Mouse (Mus musculus): Measurements from ENCODE around the gene 1110008L16Rik. TPM values are rescaled to one million over a fixed set of nuclear protein-coding genes. Genes with fewer than 3 reads are reported as not detected.
A peak's percentile ranks its signal among the peaks of the same experiment; 100 is the strongest.

1110008L16Rik gene
- polyA plus RNA-seq, 1 experiment: 3.9 TPM

DNA sequence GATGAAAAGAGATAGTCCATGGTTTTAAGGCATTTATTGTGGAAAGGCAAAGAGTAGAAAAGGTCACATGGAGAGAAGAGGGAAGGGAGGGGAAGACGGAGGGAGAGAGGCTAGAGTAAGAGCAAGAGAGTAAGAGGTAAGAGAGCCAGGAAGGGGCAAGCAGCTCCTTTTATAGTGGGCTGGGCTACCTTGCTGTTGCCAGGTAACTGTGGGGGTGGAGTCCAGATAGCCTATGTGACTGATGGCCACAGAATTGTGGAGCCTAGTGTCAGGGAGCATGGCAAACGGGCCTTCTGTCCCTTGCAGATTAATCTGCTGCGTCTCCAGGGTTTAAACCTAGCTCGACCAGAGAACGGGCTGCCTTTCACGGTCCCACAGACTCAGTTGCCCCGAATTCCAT, 12.5 kb downstream of the 1110008L16Rik start:
- H3K4me1 ChIP-seq (ENCODE audit: control insufficient read depth, insufficient read depth, insufficient read length, low read length): no peaks in the 10 kb centered on the region; the same call in 1 of the 2 replicates
- no peaks in the 10 kb centered on the region for H3K27me3 ChIP-seq (ENCODE audit: control insufficient read depth, insufficient read depth, low read length)
- H3K27ac ChIP-seq (ENCODE audit: insufficient read depth, low read depth, low read length): no peak overlapping the region
- no peak overlapping the region for H3K4me3 ChIP-seq (ENCODE audit: low read depth, low read length)
- peaks cover 18% of the 10 kb centered on the region for H3K36me3 ChIP-seq (ENCODE audit: control insufficient read depth, insufficient read depth, low read length)
- 82% methylated on average over 7 of the region's 7 CpGs for WGBS
- TF ChIP-seq CTCF (IDR thresholded peaks at IDR 0.05; ENCODE audit: extremely low read depth, insufficient read length, insufficient replicate concordance, low read depth, low read length): no peak

DNA sequence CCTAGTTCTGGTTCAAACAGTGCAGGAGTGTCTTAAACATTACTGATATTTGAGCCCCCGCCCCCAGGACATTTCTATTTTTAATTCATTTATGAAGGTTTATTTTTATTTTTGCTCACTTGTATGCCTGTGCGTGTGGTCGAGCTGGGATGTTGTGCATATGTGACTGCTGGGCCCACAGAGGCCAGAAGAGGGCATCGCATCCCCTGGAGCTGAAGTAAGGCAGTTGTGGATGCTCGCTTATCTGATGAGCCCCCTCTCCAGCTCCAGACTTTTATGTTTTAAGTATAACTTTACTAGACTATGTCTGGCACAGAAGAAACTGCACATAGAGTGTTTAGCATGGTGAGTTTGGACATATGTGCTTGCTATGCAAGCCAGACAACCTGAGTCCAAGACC, 14.5 kb downstream of the 1110008L16Rik start:
- TF ChIP-seq CTCF (IDR thresholded peaks at IDR 0.05; ENCODE audit: extremely low read depth, insufficient read length, insufficient replicate concordance, low read depth, low read length) (no peak), POLR2A (IDR thresholded peaks at IDR 0.05; ENCODE audit: low read depth, low read length) (no peak)
- Histone ChIP-seq H3K4me1 (ENCODE audit: control insufficient read depth, insufficient read depth, insufficient read length, low read length) (no peaks in the 10 kb centered on the region; the same call in 1 of the 2 replicates), H3K27ac (ENCODE audit: insufficient read depth, low read depth, low read length) (no peak overlapping the region), H3K27me3 (ENCODE audit: control insufficient read depth, insufficient read depth, low read length) (no peaks in the 10 kb centered on the region), H3K4me3 (ENCODE audit: low read depth, low read length) (no peak overlapping the region), H3K36me3 (ENCODE audit: control insufficient read depth, insufficient read depth, low read length) (peaks cover 14% of the 10 kb centered on the region)
- 92% methylated on average over 5 of the region's 5 CpGs for WGBS

DNA sequence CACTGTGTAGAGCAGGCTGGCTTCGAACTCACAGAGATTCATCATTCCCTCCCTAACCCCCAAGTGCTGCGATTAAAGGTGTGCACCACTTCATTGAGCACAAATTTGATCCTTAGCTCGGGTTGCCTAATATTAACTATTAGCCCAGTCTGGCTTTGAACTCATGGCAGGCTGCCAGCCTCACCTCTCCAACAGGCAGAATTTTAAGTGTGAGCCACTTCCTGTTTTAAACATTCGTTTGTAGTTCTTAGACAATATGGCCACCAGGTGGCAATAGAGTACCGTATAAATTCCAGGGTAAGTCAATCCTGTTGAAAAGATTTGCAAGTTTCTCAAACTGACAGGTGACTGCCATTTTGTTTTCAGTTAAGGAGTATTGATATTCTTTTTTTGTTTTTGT, 15.8 kb downstream of the 1110008L16Rik start:
- 19% methylated on average over 5 of the region's 5 CpGs for WGBS
- H3K36me3 ChIP-seq (ENCODE audit: control insufficient read depth, insufficient read depth, low read length): peaks cover 8% of the 10 kb centered on the region
- no peaks in the 10 kb centered on the region for H3K27me3 ChIP-seq (ENCODE audit: control insufficient read depth, insufficient read depth, low read length)
- no peak overlapping the region for H3K4me3 ChIP-seq (ENCODE audit: low read depth, low read length)
- TF ChIP-seq CTCF (IDR thresholded peaks at IDR 0.05; ENCODE audit: extremely low read depth, insufficient read length, insufficient replicate concordance, low read depth, low read length) (peak; percentile 30; the same call in 1 of the 2 replicates), POLR2A (IDR thresholded peaks at IDR 0.05; ENCODE audit: low read depth, low read length) (no peak)
- H3K27ac ChIP-seq (ENCODE audit: insufficient read depth, low read depth, low read length): no peak overlapping the region
- no peaks in the 10 kb centered on the region; the same call in 1 of the 2 replicates for H3K4me1 ChIP-seq (ENCODE audit: control insufficient read depth, insufficient read depth, insufficient read length, low read length)

DNA sequence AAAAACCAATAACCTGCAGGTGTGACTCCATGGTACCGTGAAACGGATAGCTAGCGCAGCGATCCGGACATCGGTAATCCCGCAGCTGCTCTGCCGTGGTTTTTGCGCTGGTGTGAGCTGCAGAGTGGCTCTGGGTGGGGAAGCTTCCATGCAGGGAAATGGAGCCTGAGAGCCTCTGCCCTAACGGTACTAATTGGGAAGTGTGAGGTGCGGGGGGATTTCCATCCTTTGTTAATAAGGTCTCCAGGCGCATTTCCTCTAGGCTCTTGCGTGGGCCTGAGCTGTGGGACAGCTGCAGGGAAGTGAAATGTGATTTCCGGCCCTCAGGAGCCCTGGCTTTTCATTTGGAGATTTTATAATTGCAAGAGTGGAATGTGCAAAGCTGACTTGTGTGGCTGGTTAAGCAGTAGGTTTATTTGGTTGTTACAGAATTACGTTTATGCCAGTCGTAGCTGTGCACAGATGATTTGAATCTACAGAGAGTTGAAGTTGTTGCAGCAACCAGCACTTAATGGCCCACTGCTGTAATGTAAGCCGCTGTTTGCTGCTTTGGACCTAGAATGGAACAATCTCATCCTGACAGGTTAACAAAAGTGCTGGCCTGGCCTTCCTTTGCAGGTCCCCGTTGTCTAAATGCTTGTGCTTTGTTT, 22.4 kb downstream of the 1110008L16Rik start:
- no peak overlapping the region for H3K4me3 ChIP-seq (ENCODE audit: low read depth, low read length)
- peak overlapping the region; percentile 16; the same call in 1 of the 2 replicates for H3K27ac ChIP-seq (ENCODE audit: insufficient read depth, low read depth, low read length)

DNA sequence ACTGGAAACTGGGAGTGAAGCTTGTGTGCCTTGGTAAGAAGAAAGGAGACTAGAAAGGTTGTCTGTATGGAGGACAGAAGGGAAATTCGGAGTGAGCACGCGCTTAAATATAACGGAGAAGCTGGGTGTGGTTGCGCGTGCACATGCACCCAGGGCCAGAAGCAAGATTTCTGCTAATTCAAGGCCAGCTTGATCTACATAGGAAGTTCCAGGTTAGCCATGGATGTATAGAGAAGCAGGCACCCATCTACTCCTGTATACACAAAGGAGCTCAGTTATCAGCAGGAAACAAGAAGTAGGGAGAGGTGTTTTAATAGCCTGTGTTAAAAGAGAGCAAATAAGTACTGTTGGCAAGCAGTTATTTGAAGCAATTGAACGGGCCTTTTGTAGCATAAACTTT, 26.3 kb downstream of the 1110008L16Rik start:
- Histone ChIP-seq H3K4me1 (ENCODE audit: control insufficient read depth, insufficient read depth, insufficient read length, low read length) (no peaks in the 10 kb centered on the region), H3K36me3 (ENCODE audit: control insufficient read depth, insufficient read depth, low read length) (no peaks in the 10 kb centered on the region; the same call in none of the 2 replicates), H3K27me3 (ENCODE audit: control insufficient read depth, insufficient read depth, low read length) (no peaks in the 10 kb centered on the region), H3K4me3 (ENCODE audit: low read depth, low read length) (no peak overlapping the region), H3K27ac (ENCODE audit: insufficient read depth, low read depth, low read length) (no peak overlapping the region)
- TF ChIP-seq CTCF (IDR thresholded peaks at IDR 0.05; ENCODE audit: extremely low read depth, insufficient read length, insufficient replicate concordance, low read depth, low read length) (no peak), POLR2A (IDR thresholded peaks at IDR 0.05; ENCODE audit: low read depth, low read length) (no peak)
- WGBS: 78% methylated on average over 7 of the region's 7 CpGs

More for the DNA sequence above, 22.4 kb downstream of the 1110008L16Rik start:
- TF ChIP-seq CTCF (IDR thresholded peaks at IDR 0.05; ENCODE audit: extremely low read depth, insufficient read length, insufficient replicate concordance, low read depth, low read length) (no peak), POLR2A (IDR thresholded peaks at IDR 0.05; ENCODE audit: low read depth, low read length) (no peak)
- Histone ChIP-seq H3K36me3 (ENCODE audit: control insufficient read depth, insufficient read depth, low read length) (peaks cover 4% of the 10 kb centered on the region), H3K4me1 (ENCODE audit: control insufficient read depth, insufficient read depth, insufficient read length, low read length) (no peaks in the 10 kb centered on the region), H3K27me3 (ENCODE audit: control insufficient read depth, insufficient read depth, low read length) (no peaks in the 10 kb centered on the region)
- WGBS: 89% methylated on average over 18 of the region's 18 CpGs

DNA sequence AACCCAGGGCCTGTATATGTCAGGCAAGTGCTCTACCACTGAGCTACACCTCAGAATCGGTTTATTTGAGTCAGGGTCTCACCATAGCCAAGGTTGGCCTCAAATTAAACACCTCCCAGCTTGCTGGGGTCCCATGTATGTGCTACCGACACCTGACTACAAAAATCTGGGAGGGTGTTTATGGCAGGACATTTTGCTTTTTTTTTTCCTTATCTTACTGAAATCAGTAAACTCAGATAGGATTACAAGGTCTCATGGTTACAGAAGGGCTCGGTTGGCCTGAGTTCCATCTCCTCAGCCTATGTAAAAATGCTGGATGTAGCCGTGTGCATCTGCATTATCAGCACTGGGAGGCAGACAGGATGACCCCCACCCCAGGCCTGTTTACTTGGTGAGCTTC, 29.4 kb downstream of the 1110008L16Rik start:
- 82% methylated on average over 4 of the region's 4 CpGs for WGBS
- no peak for TF ChIP-seq POLR2A (IDR thresholded peaks at IDR 0.05; ENCODE audit: low read depth, low read length)
- TF ChIP-seq CTCF (IDR thresholded peaks at IDR 0.05; ENCODE audit: extremely low read depth, insufficient read length, insufficient replicate concordance, low read depth, low read length): no peak
- H3K27me3 ChIP-seq (ENCODE audit: control insufficient read depth, insufficient read depth, low read length): no peaks in the 10 kb centered on the region
- H3K4me3 ChIP-seq (ENCODE audit: low read depth, low read length): no peak overlapping the region
- no peaks in the 10 kb centered on the region; the same call in none of the 2 replicates for H3K36me3 ChIP-seq (ENCODE audit: control insufficient read depth, insufficient read depth, low read length)
- H3K4me1 ChIP-seq (ENCODE audit: control insufficient read depth, insufficient read depth, insufficient read length, low read length): no peaks in the 10 kb centered on the region
- no peak overlapping the region for H3K27ac ChIP-seq (ENCODE audit: insufficient read depth, low read depth, low read length)

DNA sequence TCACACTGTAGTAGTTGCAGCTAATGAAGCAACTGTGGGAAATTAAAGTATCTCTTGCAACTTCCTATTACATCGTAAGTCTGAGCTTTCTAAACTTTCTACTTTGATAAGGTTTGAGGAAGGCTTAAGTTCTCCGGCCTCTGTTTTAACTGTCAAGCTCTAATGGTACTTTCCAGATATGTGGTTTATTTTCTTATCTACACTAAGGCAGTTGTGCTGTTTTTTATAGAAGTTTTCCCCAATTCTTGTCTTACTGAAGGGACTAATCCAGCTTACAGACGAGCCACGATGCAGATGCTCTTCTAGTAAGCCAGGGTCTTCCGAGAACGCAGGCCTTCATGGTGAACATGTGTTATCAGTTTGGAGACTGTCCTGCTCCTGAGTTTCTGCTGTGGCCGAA, 30.0 kb downstream of the 1110008L16Rik start:
- no peaks in the 10 kb centered on the region for H3K27me3 ChIP-seq (ENCODE audit: control insufficient read depth, insufficient read depth, low read length)
- TF ChIP-seq CTCF (IDR thresholded peaks at IDR 0.05; ENCODE audit: extremely low read depth, insufficient read length, insufficient replicate concordance, low read depth, low read length): no peak
- TF ChIP-seq POLR2A (IDR thresholded peaks at IDR 0.05; ENCODE audit: low read depth, low read length): no peak
- no peak overlapping the region for H3K27ac ChIP-seq (ENCODE audit: insufficient read depth, low read depth, low read length)
- H3K36me3 ChIP-seq (ENCODE audit: control insufficient read depth, insufficient read depth, low read length): no peaks in the 10 kb centered on the region; the same call in none of the 2 replicates
- no peak overlapping the region for H3K4me3 ChIP-seq (ENCODE audit: low read depth, low read length)
- WGBS: 91% methylated on average over 7 of the region's 7 CpGs
- H3K4me1 ChIP-seq (ENCODE audit: control insufficient read depth, insufficient read depth, insufficient read length, low read length): no peaks in the 10 kb centered on the region

Data from small intestine, adult 2 months (tissue).